Mouse (Mus musculus) heart, embryonic 14.5 days (tissue): ENCODE measurements around the gene Pcca. TPM values are rescaled to one million over a fixed set of nuclear protein-coding genes. Genes with fewer than 3 reads are reported as not detected.

ENCODE experiments used
- ATAC-seq: fragments of 200-750 bp; cut with Nextera tagmentation; 2 replicates; pipeline ENCODE4 v1.8.0; 2017; ENCODE audit warnings: low read depth, moderate TSS enrichment; ENCODE audit not compliant: insufficient number of reproducible peaks, insufficient read depth, low FRiP score
- H3K27ac ChIP-seq, 2 experiments: fragments of 200-500 bp in 1 of 2; fragments of 300-500 bp in 1 of 2; sonication (generic) in 1 of 2; replicated peaks in 1 of 2; 2 replicates each; pipeline ENCODE4 v1.5.1; 2012 to 2014; ENCODE audit warnings: low read depth in 2 of 2, low read length in 2 of 2, control low read depth in 1 of 2, mild to moderate bottlenecking in 1 of 2, mixed read lengths in 1 of 2; ENCODE audit not compliant: control insufficient read depth in 1 of 2, insufficient read depth in 1 of 2
- H3K27me3 ChIP-seq: fragments of 300-500 bp; sonication (generic); 2 replicates; pipeline ENCODE4 v1.6.1; 2014; ENCODE audit warnings: mild to moderate bottlenecking, low read length, control low read depth; ENCODE audit not compliant: control insufficient read depth, insufficient read depth
- H3K36me3 ChIP-seq: fragments of 300-500 bp; sonication (generic); 2 replicates; pipeline ENCODE4 v1.6.1; 2014; ENCODE audit warnings: mild to moderate bottlenecking, control low read depth, low read length, mixed read lengths; ENCODE audit not compliant: control insufficient read depth, insufficient read depth
- H3K4me1 ChIP-seq, 2 experiments: fragments of 200-500 bp in 1 of 2; fragments of 300-500 bp in 1 of 2; sonication (generic) in 1 of 2; 2 replicates each; pipeline ENCODE4 v1.6.1; 2012 to 2014; ENCODE audit warnings: low read length in 2 of 2, control low read depth in 1 of 2, mixed read lengths in 1 of 2; ENCODE audit not compliant: control insufficient read depth in 2 of 2, insufficient read depth in 2 of 2
- H3K4me2 ChIP-seq: fragments of 300-500 bp; sonication (generic); 2 replicates; pipeline ENCODE4 v1.6.1; 2014; ENCODE audit warnings: mild to moderate bottlenecking, low read length
- H3K4me3 ChIP-seq, 2 experiments: fragments of 200-500 bp in 1 of 2; fragments of 300-500 bp in 1 of 2; sonication (generic) in 1 of 2; 2 replicates each; pipeline ENCODE4 v1.5.1; 2012 to 2014; ENCODE audit warnings: low read length in 2 of 2, mild to moderate bottlenecking in 2 of 2, control low read depth in 1 of 2, low read depth in 1 of 2, moderate library complexity in 1 of 2; ENCODE audit not compliant: control insufficient read depth in 1 of 2, insufficient read depth in 1 of 2
- H3K9ac ChIP-seq: fragments of 300-500 bp; sonication (generic); 2 replicates; pipeline ENCODE4 v1.6.1; 2014; ENCODE audit warnings: mild to moderate bottlenecking, low read length
- H3K9me3 ChIP-seq: fragments of 300-500 bp; sonication (generic); 2 replicates; pipeline ENCODE4 v1.6.1; 2016; ENCODE audit warnings: low read length, control low read depth; ENCODE audit not compliant: control insufficient read depth
- WGBS: fragments of 180-500 bp; shearing (Covaris S2); extraction: QIAGEN DNeasy Blood & Tissue Kit; methylation state at CpG from one replicate; pipeline ENCODE4 v1.1.7; 2014; 5-methylcytosine and 5-hydroxymethylcytosine counted together
- polyA plus RNA-seq: library from polyadenylated mRNA; unstranded; fragments of >200 nt; fragmentation: Nextera tagmentation; extraction: Ambion mirVana; gene quantifications from 2 replicates; pipeline ENCODE4 v1.2.1, GENCODE M21; 2014

Pcca gene
- polyA plus RNA-seq, 1 experiment from 2014 or later, result 28.9 TPM

- no peak for ATAC-seq
- no peaks in the 10 kb centered on the region for H3K4me1 ChIP-seq
- H3K4me3 ChIP-seq, result no peak overlapping the region
- no peaks in the 10 kb centered on the region for H3K9me3 ChIP-seq
- H3K36me3 ChIP-seq, result no peaks in the 10 kb centered on the region
- no peak overlapping the region for H3K27ac ChIP-seq
- H3K27me3 ChIP-seq, result no peaks in the 10 kb centered on the region
- no peak overlapping the region for H3K9ac ChIP-seq
- no peak overlapping the region for H3K4me2 ChIP-seq
- WGBS, result 74% methylated on average over 2 of the region's 2 CpGs
These were observed 219.2 kb downstream of the Pcca start for GRCm38 (mm10) chr14:122753278-122753677.

- Histone ChIP-seq H3K4me2 (no peak overlapping the region), H3K9me3 (no peaks in the 10 kb centered on the region), H3K27me3 (no peaks in the 10 kb centered on the region), H3K4me1 (no peaks in the 10 kb centered on the region), H3K27ac (no peak overlapping the region), H3K9ac (no peak overlapping the region), H3K36me3 (no peaks in the 10 kb centered on the region), H3K4me3 (no peak overlapping the region)
- WGBS, result 85% methylated on average over 3 of the region's 3 CpGs
- ATAC-seq, result no peak
These were observed 220.2 kb downstream of the Pcca start for GRCm38 (mm10) chr14:122754311-122754710.

DNA sequence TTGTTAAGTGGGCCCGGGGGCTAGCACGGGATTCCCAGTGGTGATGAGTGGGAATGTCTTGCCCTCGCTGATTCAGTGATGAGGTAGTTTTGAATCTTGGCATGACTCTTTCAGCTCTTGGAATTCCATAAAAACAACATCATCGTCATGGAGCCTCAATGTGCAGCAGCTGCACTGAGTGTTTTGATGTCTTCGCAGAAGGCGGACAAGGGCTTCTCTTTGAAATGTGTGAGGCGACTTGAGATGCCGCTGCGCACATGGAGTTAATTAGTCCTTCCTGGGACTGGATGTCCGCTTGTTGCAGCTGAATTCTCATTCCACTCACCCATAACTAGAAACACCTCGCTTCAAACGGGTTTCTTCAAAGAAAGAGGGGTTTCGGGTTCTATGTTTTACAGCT lies 221.4 kb downstream of the Pcca start:
- H3K9ac ChIP-seq, result no peak overlapping the region
- 69% methylated on average over 13 of the region's 13 CpGs for WGBS
- no peak overlapping the region for H3K27ac ChIP-seq
- H3K9me3 ChIP-seq, result no peaks in the 10 kb centered on the region
- no peaks in the 10 kb centered on the region for H3K4me1 ChIP-seq
- no peak overlapping the region for H3K4me2 ChIP-seq
- no peak for ATAC-seq
- no peak overlapping the region for H3K4me3 ChIP-seq
- H3K36me3 ChIP-seq, result no peaks in the 10 kb centered on the region
- H3K27me3 ChIP-seq, result no peaks in the 10 kb centered on the region

DNA sequence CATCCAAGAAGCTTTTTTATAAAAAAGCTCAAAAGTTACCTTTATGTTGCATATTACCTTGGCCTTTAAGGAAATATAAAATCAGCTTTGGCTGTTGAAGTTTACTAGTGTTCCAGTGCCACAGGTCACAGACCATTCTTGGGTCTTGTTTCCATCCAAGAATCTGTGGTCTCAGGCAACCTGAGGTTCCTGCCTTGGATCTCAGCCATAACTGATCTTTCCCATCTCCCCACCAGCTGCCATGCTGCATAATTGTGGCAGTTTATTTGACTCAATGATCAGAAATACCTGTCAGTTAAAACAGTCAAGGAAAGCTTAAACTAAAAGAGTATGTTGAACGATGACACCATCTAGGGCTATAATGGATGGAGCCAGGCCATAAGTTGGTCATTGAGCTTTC lies 222.5 kb downstream of the Pcca start:
- 89% methylated on average over 1 of the region's 1 CpGs for WGBS
- H3K4me2 ChIP-seq, result no peak overlapping the region
- ATAC-seq, result no peak
- H3K9ac ChIP-seq, result no peak overlapping the region
- H3K27ac ChIP-seq, result no peak overlapping the region
- no peak overlapping the region for H3K4me3 ChIP-seq
- no peaks in the 10 kb centered on the region for H3K36me3 ChIP-seq
- H3K27me3 ChIP-seq, result no peaks in the 10 kb centered on the region
- no peaks in the 10 kb centered on the region for H3K4me1 ChIP-seq
- H3K9me3 ChIP-seq, result no peaks in the 10 kb centered on the region

- H3K9me3 ChIP-seq, result no peaks in the 10 kb centered on the region
- H3K4me2 ChIP-seq, result no peak overlapping the region
- no peak overlapping the region for H3K4me3 ChIP-seq
- no peak overlapping the region for H3K27ac ChIP-seq
- no peak overlapping the region for H3K9ac ChIP-seq
- WGBS, result 73% methylated on average over 3 of the region's 3 CpGs
- H3K36me3 ChIP-seq, result no peaks in the 10 kb centered on the region
- H3K4me1 ChIP-seq, result no peaks in the 10 kb centered on the region
- H3K27me3 ChIP-seq, result no peaks in the 10 kb centered on the region
- ATAC-seq, result no peak
These were observed 225.8 kb downstream of the Pcca start for GRCm38 (mm10) chr14:122759890-122760289.

- no peak overlapping the region for H3K27ac ChIP-seq
- H3K27me3 ChIP-seq, result no peaks in the 10 kb centered on the region
- H3K4me1 ChIP-seq, result no peaks in the 10 kb centered on the region
- H3K4me3 ChIP-seq, result no peak overlapping the region
- no peak overlapping the region for H3K4me2 ChIP-seq
- no peaks in the 10 kb centered on the region for H3K36me3 ChIP-seq
- no peak for ATAC-seq
- no peak overlapping the region for H3K9ac ChIP-seq
- no peaks in the 10 kb centered on the region for H3K9me3 ChIP-seq
These were observed 226.7 kb downstream of the Pcca start for GRCm38 (mm10) chr14:122760803-122761202.

DNA sequence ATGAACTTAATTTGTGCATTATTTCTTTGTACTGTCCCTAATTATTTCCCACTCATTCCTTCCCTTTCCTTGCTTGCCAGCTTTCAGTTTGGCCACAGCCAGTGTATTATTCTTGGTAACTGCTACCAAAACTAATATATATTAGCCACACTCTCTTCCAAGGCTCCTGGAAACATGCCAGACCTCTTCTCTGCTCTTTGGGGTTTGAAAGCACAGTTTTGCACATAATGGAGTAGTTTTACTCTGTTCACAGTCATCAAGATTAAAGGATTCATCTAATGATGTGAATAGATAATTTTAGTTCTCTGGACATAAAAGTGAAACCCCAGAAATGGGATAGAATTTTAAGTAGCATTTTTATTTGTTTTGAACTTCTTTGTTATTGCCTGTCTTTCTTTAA lies 228.5 kb downstream of the Pcca start:
- Histone ChIP-seq H3K4me1 (no peaks in the 10 kb centered on the region), H3K9me3 (no peaks in the 10 kb centered on the region), H3K27me3 (no peaks in the 10 kb centered on the region), H3K27ac (no peak overlapping the region), H3K9ac (no peak overlapping the region), H3K4me2 (no peak overlapping the region), H3K36me3 (no peaks in the 10 kb centered on the region), H3K4me3 (no peak overlapping the region)
- no peak for ATAC-seq

GRCm38 (mm10) chr14:122765951-122766350 lies 231.8 kb downstream of the Pcca start:
- Histone ChIP-seq H3K27me3 (no peaks in the 10 kb centered on the region), H3K9me3 (no peaks in the 10 kb centered on the region), H3K4me3 (no peak overlapping the region), H3K4me1 (no peaks in the 10 kb centered on the region), H3K36me3 (no peaks in the 10 kb centered on the region), H3K27ac (no peak overlapping the region), H3K4me2 (no peak overlapping the region), H3K9ac (no peak overlapping the region)
- WGBS, result 58% methylated on average over 2 of the region's 2 CpGs
- ATAC-seq, result no peak
